Mouse (Mus musculus) forebrain, embryonic 13.5 days (tissue): ENCODE data around the gene Ctsm. TPM values are rescaled to one million over a fixed set of nuclear protein-coding genes. Genes with fewer than 3 reads are reported as not detected.
"Not testable (repeated sequence)": the region's sequence is repeated elsewhere in the genome, so short reads cannot be mapped to it uniquely, and the experiment has no call there.

ENCODE experiments used
- ATAC-seq: fragments of 200-750 bp; cut with Nextera tagmentation; 2 replicates; pipeline ENCODE4 v1.8.0; 2017
- H3K27ac ChIP-seq: fragments of 300-500 bp; sonication (generic); 2 replicates; pipeline ENCODE4 v1.5.1; 2015; ENCODE audit warnings: inconsistent platforms, mild to moderate bottlenecking, moderate library complexity
- H3K27me3 ChIP-seq: fragments of 300-500 bp; sonication (generic); 2 replicates; pipeline ENCODE4 v1.6.1; 2015; ENCODE audit warnings: mild to moderate bottlenecking, inconsistent platforms
- H3K36me3 ChIP-seq: fragments of 300-500 bp; sonication (generic); 2 replicates; pipeline ENCODE4 v1.6.1; 2015; ENCODE audit warnings: mild to moderate bottlenecking, inconsistent platforms; ENCODE audit not compliant: poor library complexity, severe bottlenecking
- H3K4me1 ChIP-seq: fragments of 300-500 bp; sonication (generic); 2 replicates; pipeline ENCODE4 v1.6.1; 2015; ENCODE audit warnings: inconsistent platforms
- H3K4me2 ChIP-seq: fragments of 300-500 bp; sonication (generic); 2 replicates; pipeline ENCODE4 v1.6.1; 2015; ENCODE audit warnings: inconsistent platforms, mild to moderate bottlenecking, moderate library complexity
- H3K4me3 ChIP-seq: fragments of 300-500 bp; sonication (generic); 2 replicates; pipeline ENCODE4 v1.5.1; 2015; ENCODE audit warnings: mild to moderate bottlenecking, inconsistent platforms
- H3K9ac ChIP-seq: fragments of 300-500 bp; sonication (generic); 2 replicates; pipeline ENCODE4 v1.6.1; 2015; ENCODE audit warnings: mild to moderate bottlenecking, inconsistent platforms
- H3K9me3 ChIP-seq: fragments of 300-500 bp; sonication (generic); replicated peaks from 2 replicates; pipeline ENCODE4 v1.6.1; 2016; ENCODE audit warnings: inconsistent platforms
- WGBS: fragments of 180-500 bp; shearing (Covaris S2); methylation state at CpG from one replicate; pipeline ENCODE4 v1.1.7; 2015; 5-methylcytosine and 5-hydroxymethylcytosine counted together
- polyA plus RNA-seq: library from polyadenylated mRNA; unstranded; fragments of >200 nt; fragmentation: Nextera tagmentation; extraction: Ambion mirVana; gene quantifications from 2 replicates; pipeline ENCODE4 v1.2.1, GENCODE M21; 2015

The Ctsm gene
- not detected in 2 replicates for polyA plus RNA-seq

- 70% methylated on average over 4 of the region's 4 CpGs for WGBS
- no peak within 1 kb of the TSS for H3K27ac ChIP-seq
- H3K4me1 ChIP-seq = no peaks in the 10 kb centered on the region
- H3K4me3 ChIP-seq = no peak within 1 kb of the TSS
- H3K36me3 ChIP-seq = no peaks in the 10 kb centered on the region
- peaks cover 46% of the 10 kb centered on the region for H3K9me3 ChIP-seq
- no peak within 1 kb of the TSS for H3K9ac ChIP-seq
- H3K27me3 ChIP-seq = no peaks in the 10 kb centered on the region
- no peak for ATAC-seq
- no peak within 1 kb of the TSS for H3K4me2 ChIP-seq
Observed at GRCm38 (mm10) chr13:61541631-61542030, at the start of gene Ctsm. Gene Ctsm (minus strand): TSS chr13:61541839.

DNA sequence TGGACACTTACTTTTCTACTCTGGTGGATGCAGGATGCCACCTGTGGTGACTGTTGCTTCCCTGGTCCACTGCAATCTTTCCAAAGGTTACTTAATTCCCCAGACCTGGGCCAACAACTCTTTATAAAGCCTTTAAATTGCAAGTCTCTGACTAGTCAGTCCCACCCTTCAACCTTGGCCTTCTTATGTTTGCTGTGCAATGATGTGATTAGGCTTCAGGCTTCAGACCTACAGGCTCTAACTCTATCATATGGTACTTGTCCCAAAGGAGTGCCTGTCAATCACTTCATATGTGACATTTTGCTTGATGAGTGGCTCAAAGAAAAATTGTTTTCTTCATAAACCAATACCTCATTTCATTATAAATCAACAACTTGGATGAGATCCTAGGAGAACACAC is 28.4 kb upstream of the Ctsm start, which contains the start of gene Cts3:
Gene Cts3, minus strand, starts transcription at position 101 of the 400 bp plus-strand sequence.
- no peaks in the 10 kb centered on the region for H3K4me1 ChIP-seq
- H3K36me3 ChIP-seq = no peaks in the 10 kb centered on the region
- no peak within 1 kb of the TSS for H3K9ac ChIP-seq
- no peak within 1 kb of the TSS for H3K4me2 ChIP-seq
- ATAC-seq = no peak
- H3K27me3 ChIP-seq = no peaks in the 10 kb centered on the region
- no peak within 1 kb of the TSS for H3K4me3 ChIP-seq
- no peak within 1 kb of the TSS for H3K27ac ChIP-seq
- peaks cover 40% of the 10 kb centered on the region for H3K9me3 ChIP-seq

GRCm38 (mm10) chr13:61568074-61568473 is 26.4 kb upstream of the Ctsm start, which contains the start of gene Gm49352:
Gene Gm49352 (minus strand): TSS chr13:61568174.
- H3K9me3 ChIP-seq = peaks cover 28% of the 10 kb centered on the region
- H3K4me2 ChIP-seq, H3K36me3 ChIP-seq, ATAC-seq, H3K9ac ChIP-seq, H3K27ac ChIP-seq, H3K27me3 ChIP-seq, H3K4me1 ChIP-seq, H3K4me3 ChIP-seq: not testable (repeated sequence)
- 34% methylated on average over 1 of the region's 1 CpGs for WGBS

Other genes starting within 250 kb of the Ctsm start
- gene Cts7, start 183.6 kb downstream of the Ctsm start, polyA plus RNA-seq = not detected in 2 replicates
- gene Gm49352, start 26.3 kb upstream of the Ctsm start, polyA plus RNA-seq = not detected in 2 replicates
- not detected in 2 replicates for gene Cts3, start 28.3 kb upstream of the Ctsm start, polyA plus RNA-seq